Mouse (Mus musculus): ENCODE results near the gene Tmem139.

Tmem139 gene

GRCm38 (mm10) chr6:42261524-42262170, at the start of gene Tmem139:
Tmem139 (plus strand) TSS chr6:42261970.
- no peak for DNase-seq (ENCODE audit: low spot score)

GRCm38 (mm10) chr6:42215028-42215427, 46.7 kb upstream of the Tmem139 start, which contains the start of gene Tas2r144:
Tas2r144 (plus strand) TSS chr6:42215328.
- DNase-seq (ENCODE audit: low spot score), result no peak

DNA sequence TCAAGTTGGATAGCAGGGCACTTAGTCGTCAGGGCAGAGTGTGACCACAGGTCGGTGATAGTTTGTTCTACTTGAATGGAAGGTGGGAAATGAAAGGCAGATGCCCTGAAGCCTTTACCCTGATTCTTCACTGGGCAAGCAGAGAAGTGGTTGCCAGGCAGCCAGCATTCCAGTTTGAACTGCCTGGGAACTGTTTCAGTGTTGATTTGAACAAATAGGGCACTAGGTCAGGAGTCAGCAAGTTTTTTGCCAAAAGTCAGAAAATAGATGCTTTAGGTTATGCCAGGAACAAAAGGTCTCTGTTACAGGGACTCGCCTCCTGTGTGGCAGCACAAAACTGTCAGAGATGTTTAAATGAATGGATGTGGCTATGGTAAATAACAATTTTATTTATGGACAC, 39.5 kb upstream of the Tmem139 start:
- no peak for DNase-seq (ENCODE audit: low spot score)

GRCm38 (mm10) chr6:42225046-42225445, 36.7 kb upstream of the Tmem139 start:
- no peak for DNase-seq (ENCODE audit: low spot score)

GRCm38 (mm10) chr6:42227240-42228101, 34.3 kb upstream of the Tmem139 start:
- DNase-seq (ENCODE audit: low spot score), result no peak

DNA sequence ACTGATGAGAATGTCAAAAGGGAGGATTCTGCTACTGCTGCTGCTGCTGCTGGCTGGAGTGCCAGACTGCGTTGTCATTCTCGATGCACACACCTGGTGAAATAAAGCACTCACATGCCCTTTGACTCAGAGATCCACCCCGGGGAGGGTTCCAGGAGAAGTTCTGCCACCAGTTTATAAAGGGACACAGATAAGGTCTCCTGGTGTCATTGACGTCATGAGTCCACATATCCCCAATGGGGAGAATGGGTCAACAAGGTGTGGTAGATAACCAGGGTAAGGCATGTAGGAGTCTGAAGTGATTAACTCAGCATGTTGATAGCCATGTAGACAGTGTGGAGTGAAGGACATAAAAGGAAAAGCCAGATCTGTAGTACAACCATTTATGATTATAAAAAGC, 32.2 kb upstream of the Tmem139 start:
- no peak for DNase-seq (ENCODE audit: low spot score)

- no peak for DNase-seq (ENCODE audit: low spot score)
These were observed 30.6 kb upstream of the Tmem139 start for GRCm38 (mm10) chr6:42231191-42231590.

DNA sequence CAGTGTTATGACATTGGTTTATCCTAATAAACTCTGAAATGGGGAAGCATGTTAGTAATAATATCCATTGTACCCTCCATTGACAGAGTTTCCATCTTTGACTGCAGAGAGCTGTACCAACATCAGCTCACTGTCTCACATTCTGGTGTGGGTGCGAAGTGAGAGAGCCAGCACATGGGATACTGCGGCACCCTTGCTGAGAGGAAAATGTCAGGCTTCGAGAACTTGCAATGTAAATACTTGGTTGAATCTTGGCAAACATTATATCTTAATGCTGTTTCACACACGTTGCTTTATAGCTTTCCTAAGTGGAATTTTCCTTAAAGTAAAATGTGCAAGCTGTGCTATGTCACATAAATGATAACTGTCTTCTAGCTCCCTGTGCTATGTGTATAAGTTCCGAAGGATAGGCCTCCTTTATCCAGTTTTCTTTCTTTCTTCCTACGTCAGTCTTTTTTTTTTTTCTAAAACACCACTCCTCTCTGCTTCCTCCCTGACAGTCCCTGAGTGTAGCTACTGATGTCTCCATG, 24.4 kb upstream of the Tmem139 start:
- no peak for DNase-seq (ENCODE audit: low spot score)

DNA sequence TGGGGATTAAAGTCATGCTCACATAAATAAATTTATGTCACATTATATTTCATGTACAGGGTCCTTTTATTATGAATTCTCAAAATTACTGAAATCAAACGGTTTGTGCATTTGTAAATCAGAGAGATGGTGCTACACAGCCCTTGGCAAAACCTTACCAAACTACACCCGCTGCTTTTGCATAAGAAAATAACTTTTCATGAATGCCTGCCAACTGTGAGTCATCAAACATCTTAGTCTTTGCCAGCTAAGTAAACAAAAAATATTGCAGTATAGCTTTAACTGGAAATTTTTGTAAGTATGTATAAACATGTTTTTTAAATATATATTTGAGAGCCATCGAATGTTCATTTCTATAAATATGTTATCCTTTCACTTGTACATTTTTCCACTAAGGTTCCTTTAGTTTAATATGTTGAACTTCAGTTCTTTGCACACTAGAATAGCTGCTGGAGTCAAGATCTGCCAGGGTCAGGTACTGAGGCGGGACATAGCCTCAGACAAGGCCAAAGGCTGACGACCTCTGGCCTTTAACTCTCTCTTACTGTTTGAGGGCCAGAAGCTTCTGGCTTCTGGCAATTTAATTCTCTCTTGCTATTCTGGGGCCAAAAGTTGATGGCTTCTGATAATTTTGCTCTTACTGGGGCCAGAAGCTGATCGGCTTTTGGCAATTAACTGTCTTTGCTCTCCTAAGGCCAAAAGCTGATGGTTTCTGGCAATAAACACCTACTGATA, 20.3 kb upstream of the Tmem139 start:
- DNase-seq (ENCODE audit: low spot score), result no peak

DNA sequence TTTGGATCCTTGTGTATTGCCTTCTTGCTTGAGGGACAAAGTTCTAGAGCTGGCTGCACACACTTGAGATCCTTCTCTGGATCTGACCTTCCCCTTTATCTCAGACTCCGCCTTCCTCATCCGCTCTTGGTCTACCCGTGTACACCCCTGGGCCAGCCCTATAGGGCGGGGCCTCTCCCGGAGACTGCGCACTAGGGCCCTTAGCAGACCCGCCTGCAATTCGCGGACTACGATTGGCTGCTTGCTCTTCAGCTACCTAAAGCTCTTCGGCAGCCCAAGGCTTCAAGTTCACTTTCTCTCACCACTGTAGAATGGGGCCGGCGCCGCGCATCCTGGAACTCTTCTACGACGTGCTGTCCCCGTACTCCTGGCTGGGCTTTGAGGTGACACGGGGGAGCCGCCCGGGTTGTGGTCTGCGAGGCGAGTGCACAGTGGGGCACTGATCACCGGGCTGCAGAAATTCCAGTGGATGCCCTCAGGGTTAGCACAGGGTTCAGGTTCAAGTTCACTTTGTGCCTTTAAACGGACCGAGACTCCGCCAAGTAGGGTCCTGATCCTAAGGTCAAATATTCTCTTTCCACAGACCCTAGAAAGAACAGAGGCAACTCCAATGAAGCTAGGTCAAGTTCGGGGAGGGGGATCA, 15.9 kb upstream of the Tmem139 start, which contains the start of gene Gstk1:
TSS of gene Gstk1 (plus strand) at position 225 of the 643 bp plus-strand sequence.
- no peak for DNase-seq (ENCODE audit: low spot score)

DNA sequence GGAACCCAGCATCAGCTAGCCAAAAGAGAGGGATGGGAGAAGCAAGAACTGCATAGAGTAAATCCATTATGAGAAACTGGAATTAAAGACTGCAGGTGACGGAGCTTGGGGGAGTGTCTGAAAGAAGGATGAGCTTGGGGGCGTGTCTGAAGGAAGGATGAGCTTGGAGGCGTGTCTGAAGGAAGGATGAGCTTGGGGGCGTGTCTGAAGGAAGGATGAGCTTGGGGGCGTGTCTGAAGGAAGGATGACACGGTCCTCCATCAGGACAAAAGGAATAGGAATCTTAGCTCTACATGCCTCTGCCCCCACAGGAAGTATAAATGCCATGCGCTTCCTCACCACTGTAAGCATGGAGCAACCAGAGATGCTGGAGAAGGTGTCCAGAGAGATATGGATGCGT, 14.6 kb upstream of the Tmem139 start:
- DNase-seq (ENCODE audit: low spot score), result no peak

- DNase-seq (ENCODE audit: low spot score), result no peak
These were observed 13.8 kb upstream of the Tmem139 start for GRCm38 (mm10) chr6:42247981-42248380.

- DNase-seq (ENCODE audit: low spot score), result no peak
These were observed 10.0 kb upstream of the Tmem139 start for GRCm38 (mm10) chr6:42251791-42252190.

DNA sequence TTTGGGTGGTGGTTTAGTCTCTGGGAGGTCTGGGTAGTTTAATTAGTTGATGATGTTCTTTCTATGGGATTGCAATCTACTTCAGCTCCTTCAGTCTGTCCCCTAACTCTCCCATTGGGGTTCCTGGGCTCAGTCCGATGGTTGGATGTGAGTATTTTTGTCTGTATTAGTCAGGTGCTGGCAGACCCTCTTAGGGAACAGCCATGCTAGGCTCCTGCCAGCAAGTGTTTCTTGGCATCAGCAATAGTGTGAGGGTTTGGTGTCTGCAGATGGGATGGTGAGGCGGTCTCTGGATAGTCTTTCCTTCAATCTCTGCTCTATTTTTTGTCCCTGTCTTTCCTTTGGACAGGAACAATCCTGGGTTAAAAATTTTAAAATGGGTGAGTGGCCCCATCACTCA, 8.7 kb upstream of the Tmem139 start:
- DNase-seq (ENCODE audit: low spot score), result no peak

GRCm38 (mm10) chr6:42257303-42257863, 4.4 kb upstream of the Tmem139 start:
- no peak for DNase-seq (ENCODE audit: low spot score)

DNA sequence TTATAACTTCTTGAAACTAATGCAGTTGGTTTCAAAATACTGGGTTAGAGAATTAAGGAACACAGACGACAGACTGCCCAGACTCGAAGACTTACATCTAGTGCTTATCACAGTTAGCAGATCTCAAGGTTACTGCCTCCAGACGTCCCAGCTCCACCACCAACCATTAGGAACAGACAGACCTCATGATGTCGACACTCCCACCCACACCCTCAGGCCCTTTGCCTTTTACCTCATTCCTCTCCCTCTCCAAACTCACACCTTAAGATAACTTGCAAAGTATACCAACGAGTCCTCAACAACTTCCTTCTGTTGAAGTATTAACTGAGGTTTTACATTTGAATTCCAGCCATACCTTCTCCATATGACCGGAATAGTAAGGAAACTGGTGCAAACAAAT, 1.3 kb upstream of the Tmem139 start:
- DNase-seq (ENCODE audit: low spot score), result no peak

- peak; percentile 93 for DNase-seq (ENCODE audit: low spot score)
These were observed 3.0 kb downstream of the Tmem139 start, which contains the start of gene Casp2 for GRCm38 (mm10) chr6:42264626-42265312. Casp2 (plus strand) TSS chr6:42264985.

- no peak for DNase-seq (ENCODE audit: low spot score)
These were observed 3.9 kb downstream of the Tmem139 start for GRCm38 (mm10) chr6:42265391-42266330.

DNA sequence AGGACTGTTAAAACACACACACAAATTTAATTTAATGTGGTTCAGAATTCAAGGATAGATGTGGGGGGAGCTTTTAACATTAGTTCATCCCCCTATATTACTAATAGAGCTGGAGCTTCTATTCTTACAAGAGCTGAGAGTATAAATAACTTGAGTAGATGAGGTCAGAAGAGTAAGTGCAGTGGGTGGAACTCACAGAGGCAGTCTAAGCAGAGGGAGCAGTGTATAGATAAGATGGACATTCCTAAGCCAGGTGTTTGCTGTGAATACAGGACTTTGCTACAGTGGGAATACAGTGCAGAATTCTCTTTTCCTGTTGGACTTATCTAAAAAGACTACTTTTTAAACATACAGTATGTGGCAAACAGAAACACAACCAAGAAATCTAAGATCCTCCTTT, 9.0 kb downstream of the Tmem139 start:
- DNase-seq (ENCODE audit: low spot score), result no peak

DNA sequence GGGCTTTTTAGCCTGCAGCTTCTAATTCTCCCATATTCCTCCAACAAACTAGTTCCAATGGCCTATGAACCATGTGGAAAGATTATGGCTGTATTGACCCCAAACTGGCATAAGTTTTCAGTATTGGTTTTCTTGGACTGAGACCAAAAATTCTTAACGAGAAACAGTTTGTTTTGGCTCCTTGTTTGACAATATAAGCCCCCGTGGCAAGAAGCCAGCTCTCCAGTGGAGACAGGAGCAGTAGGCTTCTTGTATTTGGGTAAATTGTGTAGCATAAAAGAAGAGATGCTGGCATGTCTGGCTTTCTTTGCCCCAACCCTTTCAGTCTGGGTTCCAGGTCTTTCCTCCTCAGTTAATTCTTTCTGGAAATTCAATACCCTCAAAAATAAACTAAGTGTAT, 14.4 kb downstream of the Tmem139 start:
- DNase-seq (ENCODE audit: low spot score), result no peak

All from urinary bladder, postnatal 10 days (tissue).